Mouse (Mus musculus): ENCODE measurements around the gene Otog.

DNA sequence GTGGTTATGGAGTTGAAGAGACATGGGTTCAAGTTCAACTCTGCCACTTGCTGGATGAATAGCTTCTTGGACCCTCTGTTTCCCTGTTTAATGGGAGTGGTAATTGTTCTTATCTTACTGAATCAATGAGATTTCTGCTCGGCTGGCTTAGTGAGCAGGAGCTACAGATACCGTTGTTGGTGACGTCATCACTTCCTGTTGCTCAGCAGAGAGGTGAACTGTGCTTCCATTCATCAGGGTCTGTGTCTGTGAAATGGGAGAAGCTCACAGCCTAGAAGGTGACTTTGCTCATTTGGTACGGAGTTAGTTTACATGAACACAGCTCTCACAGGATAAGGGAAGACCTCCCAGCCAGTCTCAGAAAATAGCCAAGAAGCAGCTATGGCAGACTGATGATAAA lies 113.1 kb downstream of the Otog start:
- no peak for TF ChIP-seq CTCF (IDR thresholded peaks at IDR 0.05; ENCODE audit: borderline replicate concordance, insufficient read depth, low read length)
- TF ChIP-seq POLR2A (IDR thresholded peaks at IDR 0.05; ENCODE audit: low read depth, low read length): no peak

Measured in embryonic fibroblast, embryonic 13.5 days (primary cell).